Mouse (Mus musculus) retina, postnatal 7 days (tissue): Measurements from ENCODE around the gene Clcnkb.

Experiments
- DNase-seq: peaks from one replicate; pipeline ENCODE4 v3.0.0-alpha.2; 2012; ENCODE audit warnings: low read depth, low spot score

The Clcnkb gene

GRCm38 (mm10) chr4:141433191-141433590 lies 17.4 kb upstream of the Clcnkb start:
- no peak for DNase-seq

GRCm38 (mm10) chr4:141432666-141433065 lies 16.9 kb upstream of the Clcnkb start:
- no peak for DNase-seq

- peak; percentile 48 for DNase-seq
Observed at GRCm38 (mm10) chr4:141430997-141431396, 15.2 kb upstream of the Clcnkb start.

GRCm38 (mm10) chr4:141429847-141430246 lies 14.0 kb upstream of the Clcnkb start:
- no peak for DNase-seq

GRCm38 (mm10) chr4:141429381-141429780 lies 13.6 kb upstream of the Clcnkb start:
- no peak for DNase-seq

- DNase-seq, result no peak
Observed at GRCm38 (mm10) chr4:141427921-141428320, 12.1 kb upstream of the Clcnkb start.

- DNase-seq, result no peak
Observed at GRCm38 (mm10) chr4:141426796-141427745, 11.3 kb upstream of the Clcnkb start.

- DNase-seq, result no peak
Observed at GRCm38 (mm10) chr4:141425484-141426479, 10.0 kb upstream of the Clcnkb start.

GRCm38 (mm10) chr4:141423691-141424431 lies 8.0 kb upstream of the Clcnkb start:
- DNase-seq, result no peak

GRCm38 (mm10) chr4:141423288-141423687 lies 7.5 kb upstream of the Clcnkb start:
- DNase-seq, result no peak

- no peak for DNase-seq
Observed at GRCm38 (mm10) chr4:141422841-141423240, 7.0 kb upstream of the Clcnkb start.

GRCm38 (mm10) chr4:141421423-141421822 lies 5.6 kb upstream of the Clcnkb start:
- DNase-seq, result no peak

- DNase-seq, result no peak
Observed at GRCm38 (mm10) chr4:141420886-141421285, 5.1 kb upstream of the Clcnkb start.

GRCm38 (mm10) chr4:141420192-141420829 lies 4.5 kb upstream of the Clcnkb start, which contains the start of gene Hspb7:
Gene Hspb7 (plus strand): TSS chr4:141420779.
- no peak for DNase-seq

- no peak for DNase-seq
Observed at GRCm38 (mm10) chr4:141419398-141420191, 3.8 kb upstream of the Clcnkb start.

GRCm38 (mm10) chr4:141411430-141411992 lies 4.3 kb downstream of the Clcnkb start:
- no peak for DNase-seq

GRCm38 (mm10) chr4:141408577-141408976 lies 7.2 kb downstream of the Clcnkb start:
- DNase-seq, result no peak

- peak; percentile 36 for DNase-seq
Observed at GRCm38 (mm10) chr4:141406516-141407299, 9.1 kb downstream of the Clcnkb start.

- DNase-seq, result no peak
Observed at GRCm38 (mm10) chr4:141405314-141405622, 10.5 kb downstream of the Clcnkb start.
